Mouse (Mus musculus): Measurements from ENCODE around the gene 4930412O13Rik.

DNA sequence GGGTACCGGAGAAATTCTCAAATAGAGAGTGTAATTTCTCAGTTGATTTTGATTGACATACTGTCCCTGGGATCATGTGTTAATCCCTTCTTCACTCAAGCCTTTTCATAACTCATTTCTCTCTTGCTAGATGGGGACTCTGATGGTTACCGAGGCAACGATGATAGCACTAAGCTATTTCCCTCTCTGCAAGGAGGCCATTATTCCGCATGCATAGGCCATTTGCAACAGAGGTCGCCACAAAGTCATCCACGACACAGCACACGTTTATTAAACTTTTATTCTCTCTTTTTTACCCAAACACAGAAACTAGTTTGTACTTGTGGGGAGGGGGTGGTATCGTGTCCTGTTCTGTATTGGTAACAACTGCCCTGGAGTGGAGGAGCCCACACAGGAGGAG, 16.8 kb downstream of the 4930412O13Rik start:
- TF ChIP-seq HCFC1 (IDR thresholded peaks at IDR 0.05; ENCODE audit: low read depth, low read length), result no peak
- TF ChIP-seq CHD1 (IDR thresholded peaks at IDR 0.05; ENCODE audit: low read depth, low read length), result no peak
- no peak for TF ChIP-seq POLR2A (IDR thresholded peaks at IDR 0.05; ENCODE audit: control insufficient read depth in 1 of 2, insufficient read depth in 1 of 2, low read depth in 1 of 2, low read length in 2 of 2, poor library complexity in 1 of 2)
- TF ChIP-seq MAX (IDR thresholded peaks at IDR 0.05; ENCODE audit: low read length), result no peak
- TF ChIP-seq CTCF (IDR thresholded peaks at IDR 0.05 in 2 of 3, conservative IDR thresholded peaks at IDR 0.05 in 1 of 3; ENCODE audit: control insufficient read depth in 1 of 3, insufficient read depth in 1 of 3, low read depth in 2 of 3, low read length in 3 of 3, poor library complexity in 1 of 3, severe bottlenecking in 1 of 3), result no peak
- no peak for TF ChIP-seq KAT2A (conservative IDR thresholded peaks at IDR 0.05; ENCODE audit: low read depth, low read length)
- TF ChIP-seq USF1 (IDR thresholded peaks at IDR 0.05; ENCODE audit: low read depth, low read length), result no peak
- no peak for TF ChIP-seq ZC3H11A (IDR thresholded peaks at IDR 0.05; ENCODE audit: low read depth, low read length)
- TF ChIP-seq JUND (IDR thresholded peaks at IDR 0.05; ENCODE audit: low read depth, low read length), result no peak
- TF ChIP-seq POLR2AphosphoS2 (IDR thresholded peaks at IDR 0.05; ENCODE audit: low read length), result no peak

Data from MEL (cell line).